Mouse (Mus musculus): Measurements from ENCODE around the gene Olfr703. TPM values are rescaled to one million over a fixed set of nuclear protein-coding genes. Genes with fewer than 3 reads are reported as not detected.

The Olfr703 gene
- polyA plus RNA-seq, 1 experiment, result not detected

GRCm38 (mm10) chr7:106833793-106834192 is 9.4 kb upstream of the Olfr703 start, which contains the start of gene Olfr702:
TSS of gene Olfr702 (minus strand) at chr7:106833893.
- no peak within 1 kb of the TSS for H3K4me2 ChIP-seq (ENCODE audit: low read depth)
- no peaks in the 10 kb centered on the region for H3K79me2 ChIP-seq (ENCODE audit: control insufficient read depth, insufficient read depth)
- no peaks in the 10 kb centered on the region for H3K27me3 ChIP-seq (ENCODE audit: control insufficient read depth, insufficient read depth, insufficient read length)
- no peak within 1 kb of the TSS for H3ac ChIP-seq (ENCODE audit: control insufficient read depth, insufficient read length)
- H3K4me3 ChIP-seq, result no peak within 1 kb of the TSS
- H3K36me3 ChIP-seq (ENCODE audit: control insufficient read depth, insufficient read depth), result no peaks in the 10 kb centered on the region
- TF ChIP-seq USF1 (IDR thresholded peaks at IDR 0.05; ENCODE audit: low read depth) (no peak), TCF12 (IDR thresholded peaks at IDR 0.05; ENCODE audit: insufficient read depth, poor library complexity, severe bottlenecking) (no peak), TCF3 (IDR thresholded peaks at IDR 0.05; ENCODE audit: insufficient read length, low read depth) (no peak), SRF (IDR thresholded peaks at IDR 0.05; ENCODE audit: control insufficient read depth, insufficient read length, low read depth) (no peak), POLR2AphosphoS2 (IDR thresholded peaks at IDR 0.05; ENCODE audit: insufficient read length, low read depth) (no peak), MYOG (IDR thresholded peaks at IDR 0.05; ENCODE audit: control insufficient read depth in 1 of 3, insufficient read depth in 1 of 3, insufficient read length in 2 of 3, low read depth in 2 of 3) (no peak), POLR2A (IDR thresholded peaks at IDR 0.05; ENCODE audit: insufficient read length, low read depth) (no peak), MAX (IDR thresholded peaks at IDR 0.05; ENCODE audit: low read depth) (no peak), MYOD1 (IDR thresholded peaks at IDR 0.05; ENCODE audit: control insufficient read depth in 1 of 3, insufficient read length in 2 of 3, low read depth in 2 of 3) (no peak), REST (IDR thresholded peaks at IDR 0.05; ENCODE audit: insufficient read depth, insufficient read length) (no peak), E2F4 (IDR thresholded peaks at IDR 0.05; ENCODE audit: insufficient read depth) (no peak), CEBPB (IDR thresholded peaks at IDR 0.05; ENCODE audit: insufficient read depth, poor library complexity, severe bottlenecking) (no peak)

DNA sequence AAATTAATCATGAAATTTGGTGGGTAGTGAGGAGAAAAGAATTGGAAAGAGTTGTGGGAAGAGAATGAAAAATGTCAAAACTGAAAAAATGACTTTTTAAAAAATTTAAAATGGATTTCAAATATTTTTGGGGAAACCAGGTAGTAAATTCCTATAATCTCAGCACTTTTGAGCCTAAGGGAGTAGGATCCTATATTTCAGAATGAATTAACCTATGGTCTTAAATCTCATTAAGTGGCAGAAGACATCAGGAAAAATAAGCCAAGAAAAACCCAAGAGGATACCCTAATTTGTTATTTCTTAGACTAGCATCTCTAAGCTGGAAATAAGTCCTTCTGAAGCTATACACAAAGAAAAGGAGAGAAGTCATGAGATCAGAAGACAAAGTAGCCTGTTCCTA is 19.7 kb downstream of the Olfr703 start, which contains the start of gene Olfr704:
Gene Olfr704 (plus strand): TSS at position 301 of the 400 bp plus-strand sequence.
- no peak for TF ChIP-seq USF1 (IDR thresholded peaks at IDR 0.05; ENCODE audit: low read depth)
- TF ChIP-seq POLR2AphosphoS2 (IDR thresholded peaks at IDR 0.05; ENCODE audit: insufficient read length, low read depth), result no peak
- TF ChIP-seq TCF12 (IDR thresholded peaks at IDR 0.05; ENCODE audit: insufficient read depth, poor library complexity, severe bottlenecking), result no peak
- TF ChIP-seq CEBPB (IDR thresholded peaks at IDR 0.05; ENCODE audit: insufficient read depth, poor library complexity, severe bottlenecking), result no peak
- no peak for TF ChIP-seq POLR2A (IDR thresholded peaks at IDR 0.05; ENCODE audit: insufficient read length, low read depth)
- TF ChIP-seq MYOG (IDR thresholded peaks at IDR 0.05; ENCODE audit: control insufficient read depth in 1 of 3, insufficient read depth in 1 of 3, insufficient read length in 2 of 3, low read depth in 2 of 3), result no peak
- TF ChIP-seq MYOD1 (IDR thresholded peaks at IDR 0.05; ENCODE audit: control insufficient read depth in 1 of 3, insufficient read length in 2 of 3, low read depth in 2 of 3), result no peak
- TF ChIP-seq SRF (IDR thresholded peaks at IDR 0.05; ENCODE audit: control insufficient read depth, insufficient read length, low read depth), result no peak
- TF ChIP-seq MAX (IDR thresholded peaks at IDR 0.05; ENCODE audit: low read depth), result no peak
- no peak for TF ChIP-seq REST (IDR thresholded peaks at IDR 0.05; ENCODE audit: insufficient read depth, insufficient read length)
- TF ChIP-seq E2F4 (IDR thresholded peaks at IDR 0.05; ENCODE audit: insufficient read depth), result no peak
- TF ChIP-seq TCF3 (IDR thresholded peaks at IDR 0.05; ENCODE audit: insufficient read length, low read depth), result no peak
- Histone ChIP-seq H3K4me2 (ENCODE audit: low read depth) (no peak within 1 kb of the TSS), H3ac (ENCODE audit: control insufficient read depth, insufficient read length) (no peak within 1 kb of the TSS), H3K79me2 (ENCODE audit: control insufficient read depth, insufficient read depth) (no peaks in the 10 kb centered on the region), H3K27me3 (ENCODE audit: control insufficient read depth, insufficient read depth, insufficient read length) (no peaks in the 10 kb centered on the region), H3K36me3 (ENCODE audit: control insufficient read depth, insufficient read depth) (no peaks in the 10 kb centered on the region), H3K4me3 (no peak within 1 kb of the TSS)

GRCm38 (mm10) chr7:106876791-106877190 is 33.6 kb downstream of the Olfr703 start, which contains the start of gene Olfr705:
TSS of gene Olfr705 (minus strand) at chr7:106876891.
- no peaks in the 10 kb centered on the region for H3K27me3 ChIP-seq (ENCODE audit: control insufficient read depth, insufficient read depth, insufficient read length)
- no peak within 1 kb of the TSS for H3K4me2 ChIP-seq (ENCODE audit: low read depth)
- no peaks in the 10 kb centered on the region for H3K79me2 ChIP-seq (ENCODE audit: control insufficient read depth, insufficient read depth)
- no peak within 1 kb of the TSS for H3K4me3 ChIP-seq
- no peaks in the 10 kb centered on the region for H3K36me3 ChIP-seq (ENCODE audit: control insufficient read depth, insufficient read depth)
- no peak within 1 kb of the TSS for H3ac ChIP-seq (ENCODE audit: control insufficient read depth, insufficient read length)
- TF ChIP-seq MAX (IDR thresholded peaks at IDR 0.05; ENCODE audit: low read depth) (no peak), REST (IDR thresholded peaks at IDR 0.05; ENCODE audit: insufficient read depth, insufficient read length) (no peak), MYOD1 (IDR thresholded peaks at IDR 0.05; ENCODE audit: control insufficient read depth in 1 of 3, insufficient read length in 2 of 3, low read depth in 2 of 3) (no peak), CEBPB (IDR thresholded peaks at IDR 0.05; ENCODE audit: insufficient read depth, poor library complexity, severe bottlenecking) (no peak), USF1 (IDR thresholded peaks at IDR 0.05; ENCODE audit: low read depth) (no peak), TCF12 (IDR thresholded peaks at IDR 0.05; ENCODE audit: insufficient read depth, poor library complexity, severe bottlenecking) (no peak), POLR2AphosphoS2 (IDR thresholded peaks at IDR 0.05; ENCODE audit: insufficient read length, low read depth) (no peak), E2F4 (IDR thresholded peaks at IDR 0.05; ENCODE audit: insufficient read depth) (no peak), TCF3 (IDR thresholded peaks at IDR 0.05; ENCODE audit: insufficient read length, low read depth) (no peak), POLR2A (IDR thresholded peaks at IDR 0.05; ENCODE audit: insufficient read length, low read depth) (no peak), MYOG (IDR thresholded peaks at IDR 0.05; ENCODE audit: control insufficient read depth in 1 of 3, insufficient read depth in 1 of 3, insufficient read length in 2 of 3, low read depth in 2 of 3) (no peak), SRF (IDR thresholded peaks at IDR 0.05; ENCODE audit: control insufficient read depth, insufficient read length, low read depth) (no peak)

GRCm38 (mm10) chr7:106888062-106888461 is 44.9 kb downstream of the Olfr703 start, which contains the start of gene Olfr706:
TSS of gene Olfr706 (minus strand) at chr7:106888162.
- H3K36me3 ChIP-seq (ENCODE audit: control insufficient read depth, insufficient read depth), result no peaks in the 10 kb centered on the region
- H3K27me3 ChIP-seq (ENCODE audit: control insufficient read depth, insufficient read depth, insufficient read length), result no peaks in the 10 kb centered on the region
- TF ChIP-seq E2F4 (IDR thresholded peaks at IDR 0.05; ENCODE audit: insufficient read depth) (no peak), REST (IDR thresholded peaks at IDR 0.05; ENCODE audit: insufficient read depth, insufficient read length) (no peak), TCF3 (IDR thresholded peaks at IDR 0.05; ENCODE audit: insufficient read length, low read depth) (no peak), MYOD1 (IDR thresholded peaks at IDR 0.05; ENCODE audit: control insufficient read depth in 1 of 3, insufficient read length in 2 of 3, low read depth in 2 of 3) (no peak), TCF12 (IDR thresholded peaks at IDR 0.05; ENCODE audit: insufficient read depth, poor library complexity, severe bottlenecking) (no peak), MYOG (IDR thresholded peaks at IDR 0.05; ENCODE audit: control insufficient read depth in 1 of 3, insufficient read depth in 1 of 3, insufficient read length in 2 of 3, low read depth in 2 of 3) (no peak), CEBPB (IDR thresholded peaks at IDR 0.05; ENCODE audit: insufficient read depth, poor library complexity, severe bottlenecking) (no peak), MAX (IDR thresholded peaks at IDR 0.05; ENCODE audit: low read depth) (no peak), SRF (IDR thresholded peaks at IDR 0.05; ENCODE audit: control insufficient read depth, insufficient read length, low read depth) (no peak), USF1 (IDR thresholded peaks at IDR 0.05; ENCODE audit: low read depth) (no peak), POLR2A (IDR thresholded peaks at IDR 0.05; ENCODE audit: insufficient read length, low read depth) (no peak), POLR2AphosphoS2 (IDR thresholded peaks at IDR 0.05; ENCODE audit: insufficient read length, low read depth) (no peak)
- H3K4me3 ChIP-seq, result no peak within 1 kb of the TSS
- no peak within 1 kb of the TSS for H3ac ChIP-seq (ENCODE audit: control insufficient read depth, insufficient read length)
- no peak within 1 kb of the TSS for H3K4me2 ChIP-seq (ENCODE audit: low read depth)
- no peaks in the 10 kb centered on the region for H3K79me2 ChIP-seq (ENCODE audit: control insufficient read depth, insufficient read depth)

Other genes with a start within 250 kb of the Olfr703 start
- gene Olfr693, start 162.8 kb upstream of the Olfr703 start, polyA plus RNA-seq (2012; fragmentation: generic; extraction: Trizol), result not detected
- gene Olfr694, start 151.5 kb upstream of the Olfr703 start, polyA plus RNA-seq (2012; fragmentation: generic; extraction: Trizol), result not detected
- not detected for gene Olfr695, start 127.0 kb upstream of the Olfr703 start, polyA plus RNA-seq (2012; fragmentation: generic; extraction: Trizol)
- gene Olfr697, start 100.9 kb upstream of the Olfr703 start, polyA plus RNA-seq (2012; fragmentation: generic; extraction: Trizol), result not detected
- gene Olfr698, start 88.0 kb upstream of the Olfr703 start, polyA plus RNA-seq (2012; fragmentation: generic; extraction: Trizol), result not detected
- not detected for gene Olfr699, start 50.2 kb upstream of the Olfr703 start, polyA plus RNA-seq (2012; fragmentation: generic; extraction: Trizol)
- gene Olfr700, start 34.5 kb upstream of the Olfr703 start, polyA plus RNA-seq (2012; fragmentation: generic; extraction: Trizol), result not detected
- gene Olfr701, start 29.2 kb upstream of the Olfr703 start, polyA plus RNA-seq (2012; fragmentation: generic; extraction: Trizol), result not detected
- not detected for gene Olfr702, start 9.5 kb upstream of the Olfr703 start, polyA plus RNA-seq (2012; fragmentation: generic; extraction: Trizol)
- gene Olfr704, start 19.8 kb downstream of the Olfr703 start, polyA plus RNA-seq (2012; fragmentation: generic; extraction: Trizol), result not detected
- not detected for gene Olfr705, start 33.5 kb downstream of the Olfr703 start, polyA plus RNA-seq (2012; fragmentation: generic; extraction: Trizol)
- not detected for gene Olfr706, start 44.8 kb downstream of the Olfr703 start, polyA plus RNA-seq (2012; fragmentation: generic; extraction: Trizol)
- not detected for gene Olfr707, start 57.9 kb downstream of the Olfr703 start, polyA plus RNA-seq (2012; fragmentation: generic; extraction: Trizol)
- not detected for gene Olfr1532-ps1, start 64.6 kb downstream of the Olfr703 start, polyA plus RNA-seq (2012; fragmentation: generic; extraction: Trizol)
- gene Olfr709-ps1, start 88.9 kb downstream of the Olfr703 start, polyA plus RNA-seq (2012; fragmentation: generic; extraction: Trizol), result not detected
- not detected for gene Olfr710, start 105.0 kb downstream of the Olfr703 start, polyA plus RNA-seq (2012; fragmentation: generic; extraction: Trizol)
- not detected for gene Olfr6, start 120.6 kb downstream of the Olfr703 start, polyA plus RNA-seq (2012; fragmentation: generic; extraction: Trizol)
- gene Olfr711, start 132.1 kb downstream of the Olfr703 start, polyA plus RNA-seq (2012; fragmentation: generic; extraction: Trizol), result not detected
- gene Olfr2, start 162.7 kb downstream of the Olfr703 start, polyA plus RNA-seq (2012; fragmentation: generic; extraction: Trizol), result not detected
- gene Olfr713, start 187.8 kb downstream of the Olfr703 start, polyA plus RNA-seq (2012; fragmentation: generic; extraction: Trizol), result not detected
- not detected for gene Olfr714, start 227.6 kb downstream of the Olfr703 start, polyA plus RNA-seq (2012; fragmentation: generic; extraction: Trizol)
- not detected for gene Olfr17, start 249.9 kb downstream of the Olfr703 start, polyA plus RNA-seq (2012; fragmentation: generic; extraction: Trizol)